Mouse (Mus musculus): Measurements from ENCODE around the gene Gtpbp3. TPM values are rescaled to one million over a fixed set of nuclear protein-coding genes. Genes with fewer than 3 reads are reported as not detected.
A peak's percentile ranks its signal among the peaks of the same experiment; 100 is the strongest.

The Gtpbp3 gene
- polyA plus RNA-seq, 1 experiment: 35.0 TPM

DNA sequence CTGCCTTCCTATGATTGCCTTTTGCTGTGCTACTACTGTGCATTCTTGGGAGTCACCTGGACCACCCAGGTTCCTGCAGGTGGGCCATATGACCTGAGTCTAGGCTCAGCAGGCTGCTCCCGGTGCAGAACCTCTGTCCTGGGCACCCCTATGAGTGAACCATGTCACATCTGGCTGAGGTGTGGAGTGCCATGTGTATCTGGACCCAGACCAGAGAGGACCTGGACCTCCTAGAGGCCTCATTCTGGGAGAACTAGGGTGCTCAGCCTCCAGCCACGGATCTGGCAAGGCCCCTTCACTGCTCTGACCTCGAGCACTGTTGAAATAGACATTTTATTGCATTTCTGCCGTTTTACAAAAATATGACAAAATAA lies 12.2 kb upstream of the Gtpbp3 start:
- Histone ChIP-seq H3K4me3 (ENCODE audit: insufficient read depth, low read length) (peak overlapping the region; percentile 41; the same call in 1 of the 2 replicates), H3K27ac (ENCODE audit: insufficient read depth, low read length) (0 out of 2 replicates have a peak overlapping the region, but pooled peaks have one; percentile 97), H3K4me1 (ENCODE audit: control insufficient read depth, insufficient read depth, low read length) (no peaks in the 10 kb centered on the region)
- no peak for TF ChIP-seq CTCF (IDR thresholded peaks at IDR 0.05; ENCODE audit: extremely low read depth, insufficient read depth, low read length)
- no peak for TF ChIP-seq POLR2A (IDR thresholded peaks at IDR 0.05; ENCODE audit: extremely low read depth, insufficient read depth, low read length)

DNA sequence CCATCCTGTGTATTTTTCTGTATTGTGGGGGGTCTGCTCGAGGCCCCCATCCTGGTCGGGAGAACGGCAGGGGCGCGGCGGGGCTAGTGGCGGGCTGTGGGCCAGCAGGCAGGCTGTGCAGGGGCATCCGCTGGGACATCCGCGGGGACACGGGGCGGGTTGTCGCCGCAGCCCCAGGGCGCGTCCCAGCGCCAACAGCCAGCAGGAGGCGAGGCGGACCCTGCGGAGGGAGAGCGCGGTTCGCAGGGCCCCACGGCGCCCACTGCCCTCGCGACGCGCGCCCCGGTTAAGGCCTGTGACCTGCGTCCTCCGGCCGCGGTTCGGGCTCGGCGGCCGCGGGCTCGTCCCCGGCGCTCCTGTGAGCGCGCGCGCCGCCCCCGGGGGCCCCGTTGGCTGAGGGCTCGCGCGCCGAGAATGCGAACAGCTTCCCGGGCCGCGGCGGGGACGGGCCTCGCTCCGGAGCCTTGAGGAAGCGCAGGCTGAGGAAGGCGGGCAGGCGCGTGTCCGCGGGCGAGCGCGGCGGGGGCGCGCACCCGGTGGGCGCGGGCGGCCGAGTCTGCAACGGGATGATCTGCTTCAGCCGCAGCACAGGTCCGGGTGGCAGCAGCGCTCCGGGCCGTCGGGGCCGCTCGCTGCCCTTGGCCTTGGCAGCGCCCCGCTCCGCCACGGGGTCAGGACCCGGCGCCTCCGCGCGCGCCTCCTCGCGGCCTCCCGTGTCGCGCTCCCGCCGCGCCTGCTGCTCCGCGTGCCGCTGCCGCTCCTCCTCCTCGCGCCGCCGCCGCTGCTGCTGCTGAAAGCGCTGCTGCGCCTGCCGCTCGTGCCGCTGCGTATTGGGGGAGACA lies 11.6 kb upstream of the Gtpbp3 start:
- Histone ChIP-seq H3K27ac (ENCODE audit: insufficient read depth, low read length) (peak overlapping the region; percentile 97), H3K4me1 (ENCODE audit: control insufficient read depth, insufficient read depth, low read length) (no peaks in the 10 kb centered on the region), H3K4me3 (ENCODE audit: insufficient read depth, low read length) (peak overlapping the region; percentile 41)
- TF ChIP-seq POLR2A (IDR thresholded peaks at IDR 0.05; ENCODE audit: extremely low read depth, insufficient read depth, low read length): no peak
- no peak for TF ChIP-seq CTCF (IDR thresholded peaks at IDR 0.05; ENCODE audit: extremely low read depth, insufficient read depth, low read length)

DNA sequence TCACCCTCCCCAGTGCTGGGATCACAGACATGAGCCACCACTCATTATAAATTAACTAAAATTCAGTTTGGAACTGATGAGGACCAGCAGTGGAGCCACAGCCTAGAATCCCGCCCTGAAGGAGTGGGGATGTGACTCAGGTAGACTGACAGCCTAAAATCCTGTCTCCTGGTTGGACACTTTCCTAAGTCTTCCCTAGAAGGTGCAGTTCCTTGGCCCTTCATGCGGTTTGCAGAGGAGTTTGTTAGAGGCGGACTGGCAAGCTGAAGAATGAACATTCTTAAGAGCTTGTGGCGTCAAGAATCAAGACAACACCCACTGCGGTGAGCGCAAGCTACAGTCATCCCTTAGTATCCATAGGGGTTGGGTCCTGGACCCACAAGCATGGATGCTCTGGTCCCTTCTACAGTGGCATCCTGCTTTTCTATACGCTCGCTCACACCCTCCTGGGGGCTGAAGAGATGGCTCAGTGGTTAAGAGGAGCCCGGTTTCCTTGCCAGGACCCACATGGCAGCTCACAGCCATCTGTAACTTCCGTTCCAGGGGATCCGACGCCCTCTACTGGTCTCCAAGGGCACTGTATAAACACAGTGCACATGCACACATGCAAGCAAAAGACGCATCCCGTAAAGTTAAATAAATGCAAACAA lies 10.6 kb upstream of the Gtpbp3 start:
- Histone ChIP-seq H3K27ac (ENCODE audit: insufficient read depth, low read length) (no peak overlapping the region), H3K4me1 (ENCODE audit: control insufficient read depth, insufficient read depth, low read length) (no peaks in the 10 kb centered on the region), H3K4me3 (ENCODE audit: insufficient read depth, low read length) (no peak overlapping the region; the same call in 1 of the 2 replicates)
- TF ChIP-seq POLR2A (IDR thresholded peaks at IDR 0.05; ENCODE audit: extremely low read depth, insufficient read depth, low read length): no peak
- TF ChIP-seq CTCF (IDR thresholded peaks at IDR 0.05; ENCODE audit: extremely low read depth, insufficient read depth, low read length): peak; percentile 41; the same call in 1 of the 2 replicates

DNA sequence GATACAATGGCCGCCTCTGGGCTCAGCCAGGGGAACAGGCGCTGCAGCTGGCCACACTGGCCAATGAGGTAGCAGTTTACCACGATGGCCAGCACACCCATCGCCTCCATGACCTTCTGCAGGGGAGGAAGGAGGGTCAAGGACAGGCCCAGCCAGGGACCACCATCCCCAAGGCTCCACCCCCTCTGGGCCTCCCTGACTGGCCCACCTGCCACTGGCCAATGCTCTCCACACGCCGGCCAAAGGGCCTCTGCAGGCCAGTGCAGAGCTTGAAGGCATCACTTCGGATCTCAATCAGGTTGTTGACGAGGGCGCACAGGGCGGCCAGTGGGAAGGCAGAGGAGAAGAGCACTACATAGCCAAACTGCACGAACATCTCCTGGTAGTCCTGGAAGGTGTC lies 9.0 kb upstream of the Gtpbp3 start:
- no peak overlapping the region for H3K27ac ChIP-seq (ENCODE audit: insufficient read depth, low read length)
- no peak overlapping the region for H3K4me3 ChIP-seq (ENCODE audit: insufficient read depth, low read length)
- no peak for TF ChIP-seq POLR2A (IDR thresholded peaks at IDR 0.05; ENCODE audit: extremely low read depth, insufficient read depth, low read length)
- no peak for TF ChIP-seq CTCF (IDR thresholded peaks at IDR 0.05; ENCODE audit: extremely low read depth, insufficient read depth, low read length)
- H3K4me1 ChIP-seq (ENCODE audit: control insufficient read depth, insufficient read depth, low read length): no peaks in the 10 kb centered on the region

DNA sequence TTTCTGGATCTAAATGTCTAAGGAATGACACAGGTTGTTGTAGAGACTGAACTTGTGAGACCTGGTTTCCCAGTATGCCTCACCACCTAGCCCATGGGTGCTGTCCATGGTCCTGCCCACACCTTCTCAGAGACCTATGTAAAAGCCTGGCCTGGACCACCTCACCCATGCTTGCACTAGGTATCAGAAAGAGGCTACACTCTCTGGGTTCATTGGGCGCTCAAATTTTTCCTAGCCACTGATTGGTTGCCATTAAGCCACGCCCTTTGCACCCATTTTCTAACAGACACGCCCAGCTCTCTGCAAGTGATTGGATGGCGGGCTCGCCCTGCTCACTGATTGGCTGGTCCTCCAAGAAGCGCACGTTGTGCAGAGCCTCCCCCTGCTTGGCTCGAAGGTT lies 4.0 kb upstream of the Gtpbp3 start:
- TF ChIP-seq CTCF (IDR thresholded peaks at IDR 0.05; ENCODE audit: extremely low read depth, insufficient read depth, low read length) (no peak), POLR2A (IDR thresholded peaks at IDR 0.05; ENCODE audit: extremely low read depth, insufficient read depth, low read length) (no peak)
- H3K4me1 ChIP-seq (ENCODE audit: control insufficient read depth, insufficient read depth, low read length): no peaks in the 10 kb centered on the region

DNA sequence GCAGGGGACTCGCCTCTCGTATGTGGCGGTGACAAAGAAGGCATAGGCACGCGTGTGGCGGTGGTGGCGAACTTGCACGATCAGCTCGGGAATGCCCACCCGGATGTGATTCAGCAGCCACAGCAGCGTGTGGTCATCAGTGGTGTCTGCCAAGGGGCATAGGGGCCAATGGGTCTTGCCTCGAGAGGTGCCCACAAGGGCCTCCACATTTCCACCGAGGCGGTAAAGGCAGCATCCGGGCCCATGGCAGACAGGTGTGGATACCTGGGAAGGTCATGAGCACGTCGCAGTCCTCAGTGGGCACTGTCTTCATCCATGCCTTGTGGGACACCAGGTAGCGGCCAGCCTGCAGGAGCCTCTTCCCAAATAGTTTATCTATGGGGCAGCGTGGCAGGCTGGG lies 3.2 kb upstream of the Gtpbp3 start:
- Histone ChIP-seq H3K4me3 (ENCODE audit: insufficient read depth, low read length) (peak overlapping the region; percentile 88; the same call in 1 of the 2 replicates), H3K4me1 (ENCODE audit: control insufficient read depth, insufficient read depth, low read length) (peaks cover 5% of the 10 kb centered on the region; the same call in 1 of the 2 replicates), H3K27ac (ENCODE audit: insufficient read depth, low read length) (no peak overlapping the region)
- TF ChIP-seq POLR2A (IDR thresholded peaks at IDR 0.05; ENCODE audit: extremely low read depth, insufficient read depth, low read length) (no peak), CTCF (IDR thresholded peaks at IDR 0.05; ENCODE audit: extremely low read depth, insufficient read depth, low read length) (no peak)

More for the DNA sequence above, 4.0 kb upstream of the Gtpbp3 start:
- Histone ChIP-seq H3K4me3 (ENCODE audit: insufficient read depth, low read length) (no peak overlapping the region), H3K27ac (ENCODE audit: insufficient read depth, low read length) (no peak overlapping the region)

DNA sequence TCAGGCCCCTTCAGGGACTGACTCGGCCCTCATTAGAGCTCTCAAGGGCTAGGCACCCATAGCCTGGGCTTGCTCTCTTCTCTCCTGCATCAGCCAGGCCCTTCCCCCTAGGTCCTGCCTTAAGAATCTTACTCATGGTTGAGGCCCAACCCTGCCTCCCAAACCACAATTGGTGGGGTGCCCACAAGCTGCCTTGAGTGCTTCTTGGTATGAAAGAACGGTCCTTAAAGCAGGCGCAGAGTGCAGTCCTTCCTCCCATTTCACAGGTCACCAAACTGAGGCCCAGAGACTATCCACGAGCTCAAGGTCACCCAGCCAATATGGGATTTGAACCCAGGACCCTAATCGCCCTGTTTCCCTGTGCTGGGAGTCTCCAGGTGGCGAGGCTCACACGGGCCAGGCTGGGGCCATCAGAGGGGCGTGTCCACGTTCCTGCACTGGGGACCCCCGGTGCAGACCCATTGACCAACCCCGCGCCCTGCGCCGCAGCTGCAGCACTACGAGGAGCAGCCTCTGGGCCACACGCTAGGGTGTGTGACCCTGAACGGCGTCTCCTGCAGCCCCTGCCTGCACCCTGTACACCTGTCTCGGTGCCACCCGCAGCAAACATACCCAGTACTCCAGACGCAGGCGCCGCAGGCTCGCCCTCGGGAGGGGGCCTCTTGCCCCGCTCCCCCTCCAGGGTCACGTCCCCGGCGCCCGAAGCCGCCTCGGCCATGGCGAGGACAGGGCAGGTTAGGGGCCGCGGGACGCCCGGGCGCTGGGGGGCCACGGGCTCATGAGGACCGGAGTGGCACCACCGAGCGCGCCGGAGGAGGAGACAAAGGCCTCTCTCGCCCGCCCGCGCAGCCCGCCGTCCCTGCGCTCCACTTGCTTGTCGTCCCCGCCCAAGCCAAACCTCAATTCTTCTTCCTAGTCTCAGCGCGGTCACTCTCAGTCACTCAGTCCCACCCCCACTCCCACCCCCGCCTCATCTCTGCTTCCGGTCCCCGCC lies 2.5 kb upstream of the Gtpbp3 start, which contains the start of gene Ano8:
Ano8 (minus strand) TSS at position 822 of the 994 bp plus-strand sequence.
- TF ChIP-seq POLR2A (IDR thresholded peaks at IDR 0.05; ENCODE audit: extremely low read depth, insufficient read depth, low read length) (peak; percentile 47; the same call in 1 of the 2 replicates), CTCF (IDR thresholded peaks at IDR 0.05; ENCODE audit: extremely low read depth, insufficient read depth, low read length) (no peak)
- Histone ChIP-seq H3K4me1 (ENCODE audit: control insufficient read depth, insufficient read depth, low read length) (peaks cover 5% of the 10 kb centered on the region; the same call in 1 of the 2 replicates), H3K27ac (ENCODE audit: insufficient read depth, low read length) (peak within 1 kb of the TSS; percentile 88; the same call in 1 of the 2 replicates), H3K4me3 (ENCODE audit: insufficient read depth, low read length) (peak within 1 kb of the TSS; percentile 88)

DNA sequence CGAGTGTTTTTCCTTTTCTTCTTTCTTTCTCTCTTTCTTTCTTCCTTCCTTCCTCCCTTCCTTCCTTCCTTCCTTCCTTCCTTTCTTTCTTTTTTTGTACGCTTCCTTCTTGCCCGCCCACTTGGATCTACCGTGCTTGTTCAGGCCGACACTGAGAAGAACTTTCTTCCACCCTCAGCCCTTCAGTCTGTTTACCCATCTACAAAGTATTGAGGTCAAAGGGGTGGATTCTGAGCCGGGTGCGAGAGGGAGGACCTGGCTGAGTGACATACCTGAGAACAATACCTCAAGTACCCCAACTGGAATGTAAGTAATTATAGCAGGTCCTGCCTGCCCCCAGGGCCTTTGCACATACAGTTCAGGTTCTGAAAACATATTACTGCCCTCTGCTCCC lies 1.8 kb upstream of the Gtpbp3 start:
- peaks cover 5% of the 10 kb centered on the region; the same call in 1 of the 2 replicates for H3K4me1 ChIP-seq (ENCODE audit: control insufficient read depth, insufficient read depth, low read length)
- H3K4me3 ChIP-seq (ENCODE audit: insufficient read depth, low read length): peak overlapping the region; percentile 88
- H3K27ac ChIP-seq (ENCODE audit: insufficient read depth, low read length): no peak overlapping the region
- no peak for TF ChIP-seq CTCF (IDR thresholded peaks at IDR 0.05; ENCODE audit: extremely low read depth, insufficient read depth, low read length)
- TF ChIP-seq POLR2A (IDR thresholded peaks at IDR 0.05; ENCODE audit: extremely low read depth, insufficient read depth, low read length): no peak

All from cortical plate, adult 2 months (tissue).